Mouse (Mus musculus): ENCODE data around the gene Ncbp2. TPM values are rescaled to one million over a fixed set of nuclear protein-coding genes. Genes with fewer than 3 reads are reported as not detected.

Ncbp2 gene
- 32.3 TPM for polyA plus RNA-seq (2014; fragmentation: Illumina TruSeq; extraction: RNeasy Lipid Tissue Mini Kit (QIAGEN cat#74804); ENCODE audit: low read depth, low replicate concordance)

DNA sequence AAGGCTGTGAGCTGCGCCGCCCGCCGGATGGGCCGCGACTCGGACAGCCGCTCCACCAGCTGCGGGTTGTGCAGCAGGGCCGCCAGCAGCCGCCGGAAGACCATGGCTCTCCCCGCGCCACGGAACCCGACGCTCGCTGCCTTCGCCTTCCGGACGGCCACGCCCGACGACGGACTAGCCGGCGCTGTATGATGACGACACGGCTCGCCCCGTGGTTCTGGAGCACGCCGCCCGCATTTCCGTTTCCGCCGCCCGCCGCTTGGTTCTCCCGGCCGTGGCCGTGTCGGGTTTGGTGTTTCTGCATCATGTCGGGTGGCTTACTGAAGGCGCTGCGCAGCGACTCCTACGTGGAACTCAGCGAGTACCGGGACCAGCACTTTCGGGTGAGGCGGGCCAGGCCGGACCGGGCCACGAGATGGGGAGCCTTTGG is at the start of gene Ncbp2, which contains the start of gene 0610012G03Rik:
Gene Ncbp2, plus strand, starts transcription at position 169 of the 430 bp plus-strand sequence.
Gene 0610012G03Rik, minus strand, starts transcription at position 150 of the 430 bp plus-strand sequence.

DNA sequence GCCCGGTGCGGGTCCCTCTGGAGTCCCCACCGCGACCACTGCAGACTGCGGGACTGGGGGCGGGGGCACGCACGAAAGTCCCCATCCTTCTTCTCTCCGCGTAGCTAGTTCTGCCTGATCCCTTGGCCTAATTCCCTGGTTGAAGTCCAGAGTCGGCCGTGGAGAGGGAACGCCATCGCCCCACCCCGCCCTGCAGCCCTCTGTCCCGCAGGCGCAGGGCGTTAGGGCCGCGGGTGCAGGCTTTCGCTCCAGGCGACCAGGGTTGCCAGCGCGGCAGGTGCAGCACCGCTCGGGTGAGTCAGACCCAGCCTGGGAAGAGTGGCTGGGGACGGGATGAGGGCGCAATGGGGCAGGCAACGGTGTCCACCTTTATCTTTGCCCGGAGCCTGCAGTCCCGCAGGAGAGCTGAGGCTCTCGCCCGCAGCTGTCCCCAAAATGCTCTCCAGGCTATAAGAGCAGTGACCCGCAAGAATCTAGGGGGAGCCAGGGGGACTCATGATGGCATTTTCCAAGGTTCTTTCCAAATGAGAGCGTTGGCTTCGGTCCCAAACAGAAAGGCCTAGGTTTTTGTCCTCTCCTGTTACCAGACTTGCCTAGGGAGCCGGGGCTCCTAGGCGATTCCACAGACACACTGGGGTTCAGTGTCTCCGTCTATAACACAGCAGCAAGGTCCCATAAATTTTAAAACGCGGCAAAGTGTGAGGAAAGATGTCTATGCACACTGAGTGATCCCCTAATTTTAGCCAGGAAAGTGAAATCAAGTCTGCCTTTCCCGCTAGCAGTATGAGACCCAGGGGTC is 14.4 kb upstream of the Ncbp2 start, which contains the start of gene Pigz:
Gene Pigz, plus strand, starts transcription at position 101 of the 799 bp plus-strand sequence.

DNA sequence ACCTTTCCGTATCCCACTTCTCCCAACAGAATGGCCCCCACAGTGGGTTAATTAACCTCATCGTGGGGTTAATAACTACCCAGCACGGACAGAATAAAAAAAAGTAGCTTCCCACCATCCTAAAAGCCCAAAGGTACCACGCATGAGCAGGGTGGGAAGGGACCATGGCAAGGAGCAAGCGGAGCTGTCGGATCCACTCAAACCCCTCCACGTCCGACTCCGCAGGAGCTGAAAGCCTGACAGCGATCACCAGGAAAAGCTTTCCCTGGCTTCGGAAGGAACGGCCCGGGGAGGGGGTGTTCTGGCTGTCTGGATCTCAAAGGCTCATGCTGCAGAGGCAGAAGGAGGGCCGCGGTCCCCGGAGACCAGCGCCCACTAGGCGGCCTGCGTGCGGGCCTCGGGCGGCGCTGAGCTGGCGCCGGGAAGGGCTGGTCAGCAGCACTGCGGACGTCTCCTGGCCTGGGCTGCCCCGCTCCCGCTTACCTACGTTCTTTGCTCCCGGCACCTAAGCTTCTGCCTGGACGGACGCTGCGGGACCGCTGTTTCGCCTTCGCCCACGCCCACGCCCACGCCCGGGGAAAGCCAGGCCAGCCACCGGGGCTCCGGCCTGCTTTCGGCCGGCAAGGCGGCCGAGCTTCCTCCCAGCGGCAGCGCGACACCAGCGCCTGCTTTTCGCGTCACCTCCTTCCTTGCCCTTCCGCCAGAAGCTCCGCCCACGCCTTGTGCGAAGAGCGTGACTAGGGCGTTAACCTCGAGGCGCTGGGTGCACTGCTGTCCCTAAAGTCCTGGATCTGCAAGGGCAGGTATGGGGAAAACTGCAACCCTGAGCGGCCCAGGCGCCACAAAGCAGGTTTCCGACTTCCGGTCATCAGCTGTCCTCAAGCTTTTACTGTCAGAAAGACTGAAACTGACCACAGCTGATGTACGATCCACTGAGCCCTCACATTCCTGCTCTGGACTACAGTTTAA is 54.5 kb downstream of the Ncbp2 start, which contains the start of gene Senp5:
Gene Senp5, minus strand, starts transcription at position 779 of the 969 bp plus-strand sequence.

Other genes with a start within 250 kb of the Ncbp2 start
- not detected for gene Meltf, start 69.7 kb upstream of the Ncbp2 start, polyA plus RNA-seq (2014; fragmentation: Illumina TruSeq; extraction: RNeasy Lipid Tissue Mini Kit (QIAGEN cat#74804); ENCODE audit: low read depth, low replicate concordance)
- gene Pigz, start 14.7 kb upstream of the Ncbp2 start, polyA plus RNA-seq (2014; fragmentation: Illumina TruSeq; extraction: RNeasy Lipid Tissue Mini Kit (QIAGEN cat#74804); ENCODE audit: low read depth, low replicate concordance), result not detected
- gene 0610012G03Rik, start within 50 bp of the Ncbp2 start, polyA plus RNA-seq (2014; fragmentation: Illumina TruSeq; extraction: RNeasy Lipid Tissue Mini Kit (QIAGEN cat#74804); ENCODE audit: low read depth, low replicate concordance), result 2.8 TPM
- 16.7 TPM for gene Senp5, start 54.8 kb downstream of the Ncbp2 start, polyA plus RNA-seq (2014; fragmentation: Illumina TruSeq; extraction: RNeasy Lipid Tissue Mini Kit (QIAGEN cat#74804); ENCODE audit: low read depth, low replicate concordance)
- gene Pak2, start 130.8 kb downstream of the Ncbp2 start, polyA plus RNA-seq (2014; fragmentation: Illumina TruSeq; extraction: RNeasy Lipid Tissue Mini Kit (QIAGEN cat#74804); ENCODE audit: low read depth, low replicate concordance), result 20.3 TPM
- 46.7 TPM for gene Pigx, start 151.2 kb downstream of the Ncbp2 start, polyA plus RNA-seq (2014; fragmentation: Illumina TruSeq; extraction: RNeasy Lipid Tissue Mini Kit (QIAGEN cat#74804); ENCODE audit: low read depth, low replicate concordance)
- 7.1 TPM for gene Cep19, start 151.3 kb downstream of the Ncbp2 start, polyA plus RNA-seq (2014; fragmentation: Illumina TruSeq; extraction: RNeasy Lipid Tissue Mini Kit (QIAGEN cat#74804); ENCODE audit: low read depth, low replicate concordance)
- gene Nrros, start 217.1 kb downstream of the Ncbp2 start, polyA plus RNA-seq (2014; fragmentation: Illumina TruSeq; extraction: RNeasy Lipid Tissue Mini Kit (QIAGEN cat#74804); ENCODE audit: low read depth, low replicate concordance), result 0.56 TPM
- gene Bex6, start 231.3 kb downstream of the Ncbp2 start, polyA plus RNA-seq (2014; fragmentation: Illumina TruSeq; extraction: RNeasy Lipid Tissue Mini Kit (QIAGEN cat#74804); ENCODE audit: low read depth, low replicate concordance), result not detected

Measured in liver, adult 10 weeks (tissue).